Mouse (Mus musculus): ENCODE results near the gene Gse1.
A peak's percentile ranks its signal among the peaks of the same experiment; 100 is the strongest.

Gene Gse1

GRCm38 (mm10) chr8:120512326-120512725 is 284.1 kb downstream of the Gse1 start:
- no peak for DNase-seq (ENCODE audit: low read depth, low spot score)

GRCm38 (mm10) chr8:120513145-120513544 is 284.9 kb downstream of the Gse1 start:
- no peak for DNase-seq (ENCODE audit: low read depth, low spot score)

- no peak for DNase-seq (ENCODE audit: low read depth, low spot score)
These were observed 285.6 kb downstream of the Gse1 start for GRCm38 (mm10) chr8:120513638-120514461.

- no peak for DNase-seq (ENCODE audit: low read depth, low spot score)
These were observed 287.0 kb downstream of the Gse1 start for GRCm38 (mm10) chr8:120515214-120515613.

GRCm38 (mm10) chr8:120515650-120516049 is 287.4 kb downstream of the Gse1 start:
- DNase-seq (ENCODE audit: low read depth, low spot score): no peak

GRCm38 (mm10) chr8:120516182-120516755 is 288.0 kb downstream of the Gse1 start:
- no peak for DNase-seq (ENCODE audit: low read depth, low spot score)

- DNase-seq (ENCODE audit: low read depth, low spot score): no peak
These were observed 289.6 kb downstream of the Gse1 start for GRCm38 (mm10) chr8:120517666-120518410.

GRCm38 (mm10) chr8:120518736-120519534 is 290.7 kb downstream of the Gse1 start:
- DNase-seq (ENCODE audit: low read depth, low spot score): peak; percentile 100

- DNase-seq (ENCODE audit: low read depth, low spot score): no peak
These were observed 292.0 kb downstream of the Gse1 start for GRCm38 (mm10) chr8:120520287-120520686.

- peak; percentile 83 for DNase-seq (ENCODE audit: low read depth, low spot score)
These were observed 292.7 kb downstream of the Gse1 start for GRCm38 (mm10) chr8:120520707-120521590.

GRCm38 (mm10) chr8:120521591-120521965 is 293.3 kb downstream of the Gse1 start:
- DNase-seq (ENCODE audit: low read depth, low spot score): no peak

- no peak for DNase-seq (ENCODE audit: low read depth, low spot score)
These were observed 295.4 kb downstream of the Gse1 start for GRCm38 (mm10) chr8:120523641-120524040.

- no peak for DNase-seq (ENCODE audit: low read depth, low spot score)
These were observed 296.9 kb downstream of the Gse1 start for GRCm38 (mm10) chr8:120525135-120525534.

- DNase-seq (ENCODE audit: low read depth, low spot score): peak; percentile 51
These were observed 297.6 kb downstream of the Gse1 start for GRCm38 (mm10) chr8:120525832-120526231.

GRCm38 (mm10) chr8:120526577-120526976 is 298.3 kb downstream of the Gse1 start:
- no peak for DNase-seq (ENCODE audit: low read depth, low spot score)

- DNase-seq (ENCODE audit: low read depth, low spot score): peak; percentile 79
These were observed 300.1 kb downstream of the Gse1 start for GRCm38 (mm10) chr8:120528332-120528731.

GRCm38 (mm10) chr8:120529226-120529625 is 301.0 kb downstream of the Gse1 start:
- DNase-seq (ENCODE audit: low read depth, low spot score): peak; percentile 84

- peak; percentile 87 for DNase-seq (ENCODE audit: low read depth, low spot score)
These were observed 302.8 kb downstream of the Gse1 start for GRCm38 (mm10) chr8:120530954-120531656.

- DNase-seq (ENCODE audit: low read depth, low spot score): no peak
These were observed 303.7 kb downstream of the Gse1 start for GRCm38 (mm10) chr8:120531775-120532516.
